ENCODE assay signal across 31 mouse cellular contexts in the genomic region with DNA sequence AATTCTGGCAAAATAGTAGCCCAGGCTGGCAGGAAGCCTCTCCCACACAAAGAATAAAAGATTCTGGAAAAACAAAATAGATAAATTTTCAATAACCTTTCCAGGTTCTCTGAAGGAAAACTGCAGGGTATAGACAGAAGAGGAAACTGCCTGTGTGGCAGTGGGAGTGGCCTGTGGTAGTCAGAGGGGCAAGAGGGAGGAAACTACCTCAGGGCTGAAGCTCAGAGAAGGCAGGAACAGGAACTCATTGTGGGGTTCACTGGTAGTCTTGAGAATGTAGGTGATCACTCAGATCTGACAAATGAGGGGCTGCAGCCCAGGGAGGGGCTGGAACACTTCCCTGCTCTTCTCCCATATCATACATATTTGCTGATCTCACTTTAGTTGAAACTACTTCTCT.
DNase-seq lines count a peak whose midpoint lies in the region; ATAC-seq and TF ChIP-seq lines count a peak whose summit lies in the region.
"Had no signal": no experiment of that assay in that cellular context is flagged by ENCODE, and none has a peak within 500 bp of the region (broad histone marks: within the 10 kb centered on the region; RNA-seq: fewer than 3 reads in every experiment).

No protein-coding gene starts in this region.

- no peaks in the 10 kb centered on the region for H3K36me3 ChIP-seq in midbrain, embryonic 11.5 days (ENCODE audit: control insufficient read depth, insufficient read depth, low read length)
- H3K36me3 ChIP-seq in midbrain, embryonic 10.5 days, result no peaks in the 10 kb centered on the region
- H3K36me3 ChIP-seq: embryonic facial prominence, embryonic 10.5 days; embryonic facial prominence, embryonic 15.5 days; forebrain, embryonic 12.5 days; heart, embryonic 13.5 days; intestine, embryonic 15.5 days; limb, embryonic 12.5 days; liver, embryonic 15.5 days; lung, embryonic 15.5 days; neural tube, embryonic 15.5 days had no signal

- no peak for ATAC-seq in midbrain, embryonic 11.5 days (ENCODE audit: low FRiP score)
- ATAC-seq in common myeloid progenitor, adult 5-6 weeks (replicated peaks; ENCODE audit: low read depth, poor library complexity, severe bottlenecking), result peak; percentile 79
- ATAC-seq: activated CD4-positive, CD25-positive, alpha-beta regulatory T cell, adult 4 months; forebrain, postnatal 0 days; hindbrain, postnatal 0 days; intestine, embryonic 15.5 days had no signal

- DNase-seq in midbrain, embryonic 11.5 days (ENCODE audit: low spot score, missing footprints), result peak; percentile 39
- DNase-seq in midbrain, embryonic 10.5 days (ENCODE audit: low spot score), result no peak
- peak; percentile 12 for DNase-seq in 3134 (ENCODE audit: extremely low read depth, insufficient read length, low spot score)
- peak; percentile 54 to 55 for DNase-seq in spleen, postnatal 36 days (ENCODE audit: low spot score in 2 of 2)
- DNase-seq in left cerebral cortex, adult 18-20 months (ENCODE audit: low spot score in 2 of 2), result no peak
- DNase-seq in lung, adult 2 months, result no peak
- DNase-seq in cerebellum, adult 9-11 months, result no peak
- DNase-seq: adrenal gland, adult 2 months; adrenal gland, postnatal 36 days; cerebellum, adult 18-20 months; cerebellum, postnatal 14 days; forebrain, postnatal 0 days; heart, postnatal 10 days; kidney, adult 9 months; kidney, postnatal 25 days; lung, postnatal 36 days; midbrain, embryonic 14.5 days; right cerebral cortex, postnatal 25 days had no signal

- no peak overlapping the region for H3K4me2 ChIP-seq in midbrain, embryonic 11.5 days
- H3K4me2 ChIP-seq: embryonic facial prominence, embryonic 15.5 days; forebrain, embryonic 12.5 days; heart, embryonic 13.5 days; intestine, embryonic 15.5 days; limb, embryonic 12.5 days; liver, embryonic 15.5 days; lung, embryonic 15.5 days; neural tube, embryonic 15.5 days had no signal

- no peak overlapping the region for H3K27ac ChIP-seq in midbrain, embryonic 11.5 days (ENCODE audit: low read depth, low read length)
- no peak overlapping the region for H3K27ac ChIP-seq in midbrain, embryonic 10.5 days (replicated peaks)
- H3K27ac ChIP-seq: embryonic facial prominence, embryonic 10.5 days; embryonic facial prominence, embryonic 15.5 days; forebrain, embryonic 12.5 days; heart, embryonic 13.5 days; hindbrain, postnatal 0 days; intestine, embryonic 15.5 days; limb, embryonic 12.5 days; liver, embryonic 15.5 days; lung, embryonic 15.5 days; neural tube, embryonic 15.5 days had no signal

- no peaks in the 10 kb centered on the region for H3K4me1 ChIP-seq in midbrain, embryonic 11.5 days (ENCODE audit: control insufficient read depth, insufficient read depth, low read length)
- no peaks in the 10 kb centered on the region for H3K4me1 ChIP-seq in midbrain, embryonic 10.5 days
- no peaks in the 10 kb centered on the region for H3K4me1 ChIP-seq in lung, adult 2 months (ENCODE audit: control insufficient read depth, insufficient read depth, low read length)
- H3K4me1 ChIP-seq: embryonic facial prominence, embryonic 10.5 days; embryonic facial prominence, embryonic 15.5 days; forebrain, embryonic 12.5 days; heart, embryonic 13.5 days; intestine, embryonic 15.5 days; limb, embryonic 12.5 days; liver, embryonic 15.5 days; lung, embryonic 15.5 days; megakaryocyte, embryonic 14.5 days; neural tube, embryonic 15.5 days had no signal

- no peaks in the 10 kb centered on the region for H3K27me3 ChIP-seq in midbrain, embryonic 11.5 days (ENCODE audit: control insufficient read depth, insufficient read depth, low read length)
- no peaks in the 10 kb centered on the region for H3K27me3 ChIP-seq in midbrain, embryonic 10.5 days (ENCODE audit: low read depth, poor library complexity, severe bottlenecking)
- H3K27me3 ChIP-seq: embryonic facial prominence, embryonic 15.5 days; forebrain, embryonic 12.5 days; heart, embryonic 13.5 days; intestine, embryonic 15.5 days; limb, embryonic 12.5 days; liver, embryonic 15.5 days; lung, embryonic 15.5 days; megakaryocyte, embryonic 14.5 days; neural tube, embryonic 15.5 days had no signal

- H3K9ac ChIP-seq in midbrain, embryonic 11.5 days (ENCODE audit: low read length), result no peak overlapping the region
- H3K9ac ChIP-seq: embryonic facial prominence, embryonic 15.5 days; forebrain, embryonic 12.5 days; forebrain, postnatal 0 days; heart, embryonic 13.5 days; intestine, embryonic 15.5 days; limb, embryonic 12.5 days; liver, embryonic 15.5 days; lung, embryonic 15.5 days; neural tube, embryonic 15.5 days had no signal

- no peak overlapping the region for H3K4me3 ChIP-seq in midbrain, embryonic 11.5 days (ENCODE audit: low read depth, low read length)
- H3K4me3 ChIP-seq in midbrain, embryonic 10.5 days, result no peak overlapping the region
- H3K4me3 ChIP-seq in lung, adult 2 months (replicated peaks; ENCODE audit: extremely low read depth, low read depth, low read length), result no peak overlapping the region
- H3K4me3 ChIP-seq: embryonic facial prominence, embryonic 10.5 days; embryonic facial prominence, embryonic 15.5 days; forebrain, embryonic 12.5 days; heart, embryonic 13.5 days; intestine, embryonic 15.5 days; limb, embryonic 12.5 days; liver, embryonic 15.5 days; lung, embryonic 15.5 days; megakaryocyte, embryonic 14.5 days; neural tube, embryonic 15.5 days had no signal

- no peak for TF ChIP-seq POLR2A in lung, adult 2 months (IDR thresholded peaks at IDR 0.05; ENCODE audit: borderline replicate concordance, extremely low read depth, low read depth, low read length)

- TF ChIP-seq CTCF in lung, adult 2 months (IDR thresholded peaks at IDR 0.05; ENCODE audit: insufficient read depth, low read length), result no peak

- H3K9me3 ChIP-seq in midbrain, embryonic 11.5 days (ENCODE audit: control insufficient read depth, low read length), result no peaks in the 10 kb centered on the region
- no peaks in the 10 kb centered on the region; the same call in 1 of the 2 replicates for H3K9me3 ChIP-seq in midbrain, embryonic 10.5 days (replicated peaks)
- H3K9me3 ChIP-seq: embryonic facial prominence, embryonic 10.5 days; embryonic facial prominence, embryonic 15.5 days; forebrain, embryonic 12.5 days; heart, embryonic 13.5 days; intestine, embryonic 15.5 days; limb, embryonic 12.5 days; liver, embryonic 15.5 days; lung, embryonic 15.5 days; neural tube, embryonic 15.5 days had no signal

Comparison
In these comparisons a context has a peak if more than half of its experiments do, and no peak if none do; other contexts are left out.
1. DNase-seq: peak in midbrain, embryonic 11.5 days (single experiment), 3134 (single experiment) and spleen, postnatal 36 days (2 of 2); none in midbrain, embryonic 10.5 days (single experiment), left cerebral cortex, adult 18-20 months (0 of 2), lung, adult 2 months (single experiment) and cerebellum, adult 9-11 months (single experiment).